Mouse (Mus musculus) left cerebral cortex, postnatal 4 days (tissue): ENCODE data around the gene Scyl1. TPM values are rescaled to one million over a fixed set of nuclear protein-coding genes. Genes with fewer than 3 reads are reported as not detected.
A peak's percentile ranks its signal among the peaks of the same experiment; 100 is the strongest.

Source experiments
- DNase-seq: peaks from one replicate; pipeline ENCODE4 v3.0.0-alpha.2; 2022
- intact Hi-C: fragments of 180-260 bp; cut with DNase I; formaldehyde crosslinking; loops from one replicate; pipeline ENCODE4 v1.15.1; 2025
- total RNA-seq, 2 experiments: library from RNA; stranded (reverse); gene quantifications; 2 replicates each; pipeline ENCODE4 v1.2.3; 2021

Gene Scyl1
- total RNA-seq, 2 experiments from 2014 or later = 81.7 to 81.8 TPM

- DNase-seq = no peak
Observed at GRCm38 (mm10) chr19:5788620-5789019, 17.4 kb upstream of the Scyl1 start.

GRCm38 (mm10) chr19:5787920-5788319, 16.7 kb upstream of the Scyl1 start:
- DNase-seq = no peak
- intact Hi-C loops = no loop called here

More at GRCm38 (mm10) chr19:5788620-5789019, 17.4 kb upstream of the Scyl1 start:
- intact Hi-C loops = no loop called here

GRCm38 (mm10) chr19:5787128-5787635, 16.0 kb upstream of the Scyl1 start:
- DNase-seq = peak; percentile 88
- intact Hi-C loops = no loop called here

GRCm38 (mm10) chr19:5786441-5787114, 15.4 kb upstream of the Scyl1 start:
- intact Hi-C loops = no loop called here
- peak; percentile 86 for DNase-seq

- intact Hi-C loops = no loop called here
Observed at GRCm38 (mm10) chr19:5784958-5785577, 13.8 kb upstream of the Scyl1 start.

GRCm38 (mm10) chr19:5782121-5782520, 10.9 kb upstream of the Scyl1 start:
- intact Hi-C loops = no loop called here
- DNase-seq = no peak

More at GRCm38 (mm10) chr19:5784958-5785577, 13.8 kb upstream of the Scyl1 start:
- DNase-seq = no peak

GRCm38 (mm10) chr19:5781532-5781931, 10.3 kb upstream of the Scyl1 start:
- no peak for DNase-seq
- intact Hi-C loops = no loop called here

GRCm38 (mm10) chr19:5780203-5780602, 9.0 kb upstream of the Scyl1 start:
- DNase-seq = peak; percentile 54

GRCm38 (mm10) chr19:5778312-5778711, 7.1 kb upstream of the Scyl1 start:
- intact Hi-C loops = loop anchor here (10.0 kb wide), 1 partner anchor 64 kb away; no protein-coding TSS in a partner anchor
- no peak for DNase-seq

More at GRCm38 (mm10) chr19:5780203-5780602, 9.0 kb upstream of the Scyl1 start:
- intact Hi-C loops = no loop called here

GRCm38 (mm10) chr19:5777387-5778032, 6.3 kb upstream of the Scyl1 start:
- DNase-seq = no peak
- intact Hi-C loops = loop anchor here (10.0 kb wide), 1 partner anchor 63 kb away; no protein-coding TSS in a partner anchor

GRCm38 (mm10) chr19:5770311-5770710, 908 bp downstream of the Scyl1 start:
- DNase-seq = no peak
- intact Hi-C loops = loop anchor here (10.0 kb wide), 1 partner anchor 56 kb away; no protein-coding TSS in a partner anchor

GRCm38 (mm10) chr19:5767271-5767670, 3.9 kb downstream of the Scyl1 start:
- intact Hi-C loops = no loop called here

GRCm38 (mm10) chr19:5763163-5763562, 8.1 kb downstream of the Scyl1 start:
- intact Hi-C loops = no loop called here
- DNase-seq = no peak

More at GRCm38 (mm10) chr19:5767271-5767670, 3.9 kb downstream of the Scyl1 start:
- no peak for DNase-seq

GRCm38 (mm10) chr19:5758878-5759403, 12.3 kb downstream of the Scyl1 start:
- peak; percentile 64 for DNase-seq
- intact Hi-C loops = no loop called here

- DNase-seq = peak; percentile 38
- intact Hi-C loops = no loop called here
Observed at GRCm38 (mm10) chr19:5756991-5757636, 14.1 kb downstream of the Scyl1 start.

GRCm38 (mm10) chr19:5756321-5756985, 14.8 kb downstream of the Scyl1 start:
- intact Hi-C loops = no loop called here

GRCm38 (mm10) chr19:5751742-5752141, 19.5 kb downstream of the Scyl1 start:
- intact Hi-C loops = no loop called here
- peak; percentile 61 for DNase-seq

More at GRCm38 (mm10) chr19:5756321-5756985, 14.8 kb downstream of the Scyl1 start:
- no peak for DNase-seq

GRCm38 (mm10) chr19:5750951-5751350, 20.3 kb downstream of the Scyl1 start:
- DNase-seq = no peak
- intact Hi-C loops = no loop called here

- intact Hi-C loops = no loop called here
- DNase-seq = no peak
Observed at GRCm38 (mm10) chr19:5749476-5749875, 21.7 kb downstream of the Scyl1 start.

GRCm38 (mm10) chr19:5746907-5747363, 24.3 kb downstream of the Scyl1 start:
- intact Hi-C loops = no loop called here
- DNase-seq = no peak
